Mouse (Mus musculus) forebrain, postnatal 0 days (tissue): Measurements from ENCODE around the gene Edf1. TPM values are rescaled to one million over a fixed set of nuclear protein-coding genes. Genes with fewer than 3 reads are reported as not detected.

Source experiments
- ATAC-seq: fragments of 200-750 bp; cut with Nextera tagmentation; 2 replicates; pipeline ENCODE4 v1.8.0; 2017; ENCODE audit warnings: mild to moderate bottlenecking, moderate library complexity
- DNase-seq: peaks from one replicate; pipeline ENCODE4 v3.0.0-alpha.2; 2015
- H3K27ac ChIP-seq: fragments of 300-500 bp; sonication (generic); 2 replicates; pipeline ENCODE4 v1.5.1; 2014; ENCODE audit warnings: low read depth, mild to moderate bottlenecking, antibody characterized with exemption, low read length, moderate library complexity, mixed read lengths
- H3K27me3 ChIP-seq: fragments of 300-500 bp; sonication (generic); 2 replicates; pipeline ENCODE4 v1.6.1; 2014; ENCODE audit warnings: mild to moderate bottlenecking, low read length, mixed read lengths; ENCODE audit not compliant: insufficient read depth
- H3K36me3 ChIP-seq: fragments of 300-500 bp; sonication (generic); 2 replicates; pipeline ENCODE4 v1.6.1; 2014; ENCODE audit warnings: mild to moderate bottlenecking, moderate library complexity; ENCODE audit not compliant: insufficient read depth
- H3K4me1 ChIP-seq: fragments of 300-500 bp; sonication (generic); 2 replicates; pipeline ENCODE4 v1.6.1; 2014; ENCODE audit warnings: antibody characterized with exemption; ENCODE audit not compliant: insufficient read depth
- H3K4me2 ChIP-seq: fragments of 300-500 bp; sonication (generic); 2 replicates; pipeline ENCODE4 v1.6.1; 2014; ENCODE audit warnings: low read depth, mild to moderate bottlenecking, moderate library complexity
- H3K4me3 ChIP-seq: fragments of 300-500 bp; sonication (generic); 2 replicates; pipeline ENCODE4 v1.5.1; 2014; ENCODE audit warnings: low read depth, low read length, mixed read lengths
- H3K9ac ChIP-seq: fragments of 300-500 bp; sonication (generic); 2 replicates; pipeline ENCODE4 v1.6.1; 2014; ENCODE audit warnings: mild to moderate bottlenecking
- H3K9me3 ChIP-seq: fragments of 300-500 bp; sonication (generic); 2 replicates; pipeline ENCODE4 v1.6.1; 2016; ENCODE audit warnings: low read length
- CTCF ChIP-seq: sonication (generic); IDR thresholded peaks from 2 replicates; pipeline ENCODE4 v1.5.1; 2016; ENCODE audit warnings: antibody characterized with exemption, control low read depth, low read depth
- WGBS: fragments of 180-500 bp; shearing (Covaris S2); extraction: QIAGEN DNeasy Blood & Tissue Kit; methylation state at CpG from one replicate; pipeline ENCODE4 v1.1.7; 2014; 5-methylcytosine and 5-hydroxymethylcytosine counted together
- polyA plus RNA-seq: library from polyadenylated mRNA; unstranded; fragments of >200 nt; fragmentation: Nextera tagmentation; extraction: Ambion mirVana; gene quantifications from 2 replicates; pipeline ENCODE4 v1.2.1, GENCODE M21; 2015
- total RNA-seq: library from RNA; depleted of rRNA; stranded (reverse); fragments of >200 nt; gene quantifications from 2 replicates; pipeline ENCODE4 v1.2.3, GENCODE M21; 2014

The Edf1 gene
- total and polyA plus RNA-seq, 2 experiments from 2014 or later = 151 to 368 TPM

DNA sequence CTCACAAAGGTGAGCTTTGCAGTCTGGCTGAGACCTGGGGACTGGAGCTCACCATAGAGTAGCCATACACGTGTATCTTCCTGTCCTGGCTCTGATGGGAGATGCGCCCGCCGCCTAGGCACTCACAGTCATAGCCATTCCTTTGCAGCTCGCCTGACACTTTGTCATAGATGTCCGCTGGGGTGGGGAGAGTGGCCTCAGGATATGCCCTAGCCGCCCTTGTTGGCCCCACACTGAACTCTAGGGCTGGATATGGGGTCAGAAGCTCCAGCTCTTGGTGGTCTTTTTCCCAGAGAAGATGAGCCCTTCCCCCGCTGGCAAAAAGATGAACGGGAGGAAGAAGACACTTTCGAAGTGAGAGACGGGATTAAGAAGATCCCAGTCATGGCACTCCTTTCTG lies 16.5 kb downstream of the Edf1 start:
- Histone ChIP-seq H3K4me1 (peaks cover 11% of the 10 kb centered on the region; the same call in 1 of the 2 replicates), H3K9me3 (no peaks in the 10 kb centered on the region), H3K4me2 (peak overlapping the region; percentile 94), H3K36me3 (peaks cover 32% of the 10 kb centered on the region), H3K4me3 (peak overlapping the region; percentile 63), H3K27ac (peak overlapping the region; percentile 90), H3K27me3 (peaks cover 30% of the 10 kb centered on the region), H3K9ac (peak overlapping the region; percentile 66)
- no peak for TF ChIP-seq CTCF
- ATAC-seq = no peak
- no peak for DNase-seq
- 18% methylated on average over 11 of the region's 11 CpGs for WGBS

DNA sequence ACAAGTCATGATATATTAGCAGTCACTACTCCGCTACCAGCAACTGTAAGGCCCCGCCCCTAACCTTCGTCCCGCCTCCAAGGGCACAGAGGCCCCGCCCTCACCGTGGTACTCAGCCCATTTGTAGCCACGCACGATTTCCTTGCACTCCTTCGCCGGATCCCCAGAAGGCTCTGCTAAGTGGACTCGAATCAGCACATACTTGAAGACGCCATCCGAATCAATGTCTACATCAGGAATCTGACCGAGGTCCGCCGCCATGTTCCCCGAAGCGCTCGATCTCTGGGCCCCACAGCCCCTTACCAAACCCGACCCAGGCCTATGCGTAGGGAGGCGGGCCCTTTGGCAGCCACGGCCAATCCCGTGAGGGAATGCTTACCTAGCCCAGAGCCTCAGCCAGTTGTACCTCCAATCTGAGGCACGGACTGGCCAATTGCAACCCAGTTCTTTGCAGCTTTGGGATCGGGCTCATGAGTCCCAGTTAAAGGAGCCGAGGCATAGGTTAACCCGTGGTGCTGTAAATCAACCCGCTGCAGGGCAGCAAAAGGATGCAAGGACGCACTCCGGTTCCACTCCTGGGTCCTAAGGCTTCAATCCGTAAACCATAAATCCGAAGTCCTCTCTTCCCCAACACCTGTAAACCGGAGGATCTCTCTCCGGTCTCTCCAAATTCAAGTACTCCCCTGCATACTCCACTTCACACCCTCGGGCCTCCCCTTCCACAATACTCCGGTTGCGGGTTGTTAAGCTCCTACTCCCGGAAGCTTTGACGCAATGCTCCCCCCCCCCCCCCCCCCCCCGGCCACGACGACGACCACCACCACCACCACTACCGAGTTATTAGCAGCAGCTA lies 17.2 kb downstream of the Edf1 start, which contains the start of the genes Mamdc4 and Phpt1:
Gene Mamdc4 (minus strand): TSS at position 267 of the 853 bp plus-strand sequence.
Gene Phpt1 (minus strand): TSS at position 646 of the 853 bp plus-strand sequence.
- Histone ChIP-seq H3K27me3 (peaks cover 36% of the 10 kb centered on the region), H3K4me3 (peak within 1 kb of the TSS; percentile 63), H3K9me3 (no peaks in the 10 kb centered on the region), H3K36me3 (peaks cover 28% of the 10 kb centered on the region), H3K4me2 (peak within 1 kb of the TSS; percentile 94), H3K9ac (peak within 1 kb of the TSS; percentile 66), H3K4me1 (peaks cover 11% of the 10 kb centered on the region; the same call in 1 of the 2 replicates), H3K27ac (peak within 1 kb of the TSS; percentile 90)
- no peak for TF ChIP-seq CTCF
- 1% methylated on average over 39 of the region's 45 CpGs for WGBS
- DNase-seq = peak; percentile 99
- peak; percentile 99 for ATAC-seq

DNA sequence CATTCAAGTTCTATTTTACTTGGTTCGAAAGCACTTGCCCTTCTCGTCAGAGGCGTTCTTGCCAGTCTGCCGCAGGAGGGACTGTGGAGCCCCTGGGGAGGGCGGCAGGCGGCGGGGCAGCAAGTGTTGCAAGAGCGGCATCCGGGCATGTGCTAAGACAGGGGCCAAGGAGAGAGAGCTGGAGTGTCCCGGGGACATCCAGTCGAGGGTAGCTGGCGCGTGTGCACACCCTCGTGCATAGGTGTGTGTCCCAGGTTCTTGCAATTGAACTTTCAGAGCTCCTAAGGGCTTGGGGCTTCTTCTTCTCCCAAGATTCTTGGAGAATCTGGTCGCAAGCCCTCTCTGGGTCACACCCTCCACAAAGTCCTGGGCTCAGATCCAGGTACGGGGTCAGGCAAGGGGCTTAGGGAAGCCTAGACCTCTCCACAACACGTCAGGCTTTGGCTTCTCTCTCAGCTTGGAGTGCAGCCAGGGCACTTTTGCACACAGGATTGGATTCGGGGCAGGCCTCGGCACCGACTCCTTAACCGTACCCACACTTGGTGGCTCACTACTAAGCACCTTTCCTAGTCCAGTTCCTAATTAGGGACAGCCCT lies 17.9 kb downstream of the Edf1 start:
- Histone ChIP-seq H3K36me3 (peaks cover 24% of the 10 kb centered on the region; the same call in 1 of the 2 replicates), H3K27ac (peak overlapping the region; percentile 90), H3K4me3 (peak overlapping the region; percentile 63), H3K27me3 (peaks cover 40% of the 10 kb centered on the region), H3K9me3 (no peaks in the 10 kb centered on the region), H3K4me2 (peak overlapping the region; percentile 94), H3K4me1 (peaks cover 15% of the 10 kb centered on the region; the same call in 1 of the 2 replicates), H3K9ac (peak overlapping the region; percentile 46; the same call in 1 of the 2 replicates)
- WGBS = 7% methylated on average over 20 of the region's 21 CpGs
- no peak for TF ChIP-seq CTCF
- ATAC-seq (0 out of 2 replicates have a peak, but pooled peaks have one; percentile 0), DNase-seq (peak; percentile 40)

GRCm38 (mm10) chr2:25576028-25576850 lies 18.6 kb downstream of the Edf1 start:
- Histone ChIP-seq H3K9me3 (no peaks in the 10 kb centered on the region), H3K4me3 (no peak overlapping the region), H3K9ac (no peak overlapping the region), H3K27ac (no peak overlapping the region), H3K4me2 (peak overlapping the region; percentile 94; the same call in 1 of the 2 replicates), H3K27me3 (peaks cover 40% of the 10 kb centered on the region), H3K4me1 (peaks cover 22% of the 10 kb centered on the region), H3K36me3 (peaks cover 24% of the 10 kb centered on the region; the same call in 1 of the 2 replicates)
- no peak for DNase-seq
- WGBS = 73% methylated on average over 16 of the region's 16 CpGs
- ATAC-seq = no peak
- TF ChIP-seq CTCF = no peak

- peaks cover 24% of the 10 kb centered on the region; the same call in 1 of the 2 replicates for H3K36me3 ChIP-seq
- no peak overlapping the region for H3K27ac ChIP-seq
- peak overlapping the region; percentile 21; the same call in 1 of the 2 replicates for H3K4me3 ChIP-seq
- ATAC-seq (no peak), DNase-seq (peak; percentile 57)
- peaks cover 27% of the 10 kb centered on the region for H3K4me1 ChIP-seq
- H3K4me2 ChIP-seq = peak overlapping the region; percentile 14
- no peak for TF ChIP-seq CTCF
- 0 out of 2 replicates have a peak overlapping the region, but pooled peaks have one; percentile 0 for H3K9ac ChIP-seq
- H3K9me3 ChIP-seq = no peaks in the 10 kb centered on the region
- H3K27me3 ChIP-seq = peaks cover 40% of the 10 kb centered on the region
- WGBS = 19% methylated on average over 92 of the region's 92 CpGs
These were observed 19.6 kb downstream of the Edf1 start for GRCm38 (mm10) chr2:25576965-25577891.
